Mouse (Mus musculus) neural tube, embryonic 12.5 days (tissue): ENCODE measurements around the gene Upf1. TPM values are rescaled to one million over a fixed set of nuclear protein-coding genes. Genes with fewer than 3 reads are reported as not detected.

Source experiments
- polyA plus RNA-seq: library from polyadenylated mRNA; unstranded; fragments of >200 nt; fragmentation: Nextera tagmentation; extraction: Ambion mirVana; gene quantifications from 2 replicates; pipeline ENCODE4 v1.2.1, GENCODE M21; 2016

The Upf1 gene
- polyA plus RNA-seq, 1 experiment from 2014 or later: 29.4 TPM

Other genes starting within 250 kb of the Upf1 start
- 88.8 and 93.9 TPM in 2 replicates for gene Ncan, start 232.4 kb downstream of the Upf1 start, polyA plus RNA-seq
- 29.2 and 32.0 TPM in 2 replicates for gene Nr2c2ap, start 221.9 kb downstream of the Upf1 start, polyA plus RNA-seq
- 16.5 and 17.2 TPM in 2 replicates for gene Rfxank, start 214.1 kb downstream of the Upf1 start, polyA plus RNA-seq
- gene Borcs8, start 213.8 kb downstream of the Upf1 start, polyA plus RNA-seq: 44.9 and 49.1 TPM in 2 replicates
- 0.29 and 0.38 TPM in 2 replicates for gene Mef2b, start 213.6 kb downstream of the Upf1 start, polyA plus RNA-seq
- 55.7 and 58.6 TPM in 2 replicates for gene Tmem161a, start 180.9 kb downstream of the Upf1 start, polyA plus RNA-seq
- gene Slc25a42, start 141.0 kb downstream of the Upf1 start, polyA plus RNA-seq: 4.1 and 4.9 TPM in 2 replicates
- 68.0 and 68.2 TPM in 2 replicates for gene Sugp2, start 119.1 kb downstream of the Upf1 start, polyA plus RNA-seq
- 56.1 and 59.9 TPM in 2 replicates for gene Armc6, start 118.8 kb downstream of the Upf1 start, polyA plus RNA-seq
- gene Homer3, start 70.5 kb downstream of the Upf1 start, polyA plus RNA-seq: 94.3 and 99.6 TPM in 2 replicates
- 50.4 and 50.8 TPM in 2 replicates for gene Ddx49, start 50.8 kb downstream of the Upf1 start, polyA plus RNA-seq
- gene Cope, start 50.8 kb downstream of the Upf1 start, polyA plus RNA-seq: 266 and 267 TPM in 2 replicates
- 13.7 and 16.4 TPM in 2 replicates for gene Cers1, start 37.5 kb downstream of the Upf1 start, polyA plus RNA-seq
- gene Gdf1, start 23.5 kb downstream of the Upf1 start, polyA plus RNA-seq: 2.3 and 3.9 TPM in 2 replicates
- gene Comp, start 20.3 kb upstream of the Upf1 start, polyA plus RNA-seq: 0.42 and 0.68 TPM in 2 replicates
- 22.3 and 24.6 TPM in 2 replicates for gene Crtc1, start 86.3 kb upstream of the Upf1 start, polyA plus RNA-seq
- gene Klhl26, start 123.7 kb upstream of the Upf1 start, polyA plus RNA-seq: 20.4 and 22.5 TPM in 2 replicates
- gene Tmem59l, start 134.1 kb upstream of the Upf1 start, polyA plus RNA-seq: 37.9 and 38.3 TPM in 2 replicates
- gene Crlf1, start 139.9 kb upstream of the Upf1 start, polyA plus RNA-seq: 1.9 and 4.5 TPM in 2 replicates
- gene Rex1bd, start 153.5 kb upstream of the Upf1 start, polyA plus RNA-seq: 123 and 135 TPM in 2 replicates
- 766 and 781 TPM in 2 replicates for gene Uba52, start 157.5 kb upstream of the Upf1 start, polyA plus RNA-seq
- gene Fkbp8, start 174.4 kb upstream of the Upf1 start, polyA plus RNA-seq: 349 and 353 TPM in 2 replicates
- 45.5 and 50.3 TPM in 2 replicates for gene Kxd1, start 174.7 kb upstream of the Upf1 start, polyA plus RNA-seq
- gene Ell, start 186.2 kb upstream of the Upf1 start, polyA plus RNA-seq: 17.8 and 19.5 TPM in 2 replicates
- 116 TPM in 2 replicates for gene Isyna1, start 241.1 kb upstream of the Upf1 start, polyA plus RNA-seq